Mouse (Mus musculus) adrenal gland, postnatal 25 days (tissue): ENCODE data around the gene Lrrc32. TPM values are rescaled to one million over a fixed set of nuclear protein-coding genes. Genes with fewer than 3 reads are reported as not detected.

ENCODE experiments used
- DNase-seq: peaks from one replicate; pipeline ENCODE4 v3.0.0; 2021; ENCODE audit warnings: mixed read lengths
- total RNA-seq: library from RNA; stranded (reverse); gene quantifications from 2 replicates; pipeline ENCODE4 v1.2.3, GENCODE M21; 2021

The Lrrc32 gene
- total RNA-seq, 1 experiment from 2014 or later, result 13.4 TPM

- DNase-seq, result no peak
These were observed 59.8 kb downstream of the Lrrc32 start for GRCm38 (mm10) chr7:98548839-98549238.

DNA sequence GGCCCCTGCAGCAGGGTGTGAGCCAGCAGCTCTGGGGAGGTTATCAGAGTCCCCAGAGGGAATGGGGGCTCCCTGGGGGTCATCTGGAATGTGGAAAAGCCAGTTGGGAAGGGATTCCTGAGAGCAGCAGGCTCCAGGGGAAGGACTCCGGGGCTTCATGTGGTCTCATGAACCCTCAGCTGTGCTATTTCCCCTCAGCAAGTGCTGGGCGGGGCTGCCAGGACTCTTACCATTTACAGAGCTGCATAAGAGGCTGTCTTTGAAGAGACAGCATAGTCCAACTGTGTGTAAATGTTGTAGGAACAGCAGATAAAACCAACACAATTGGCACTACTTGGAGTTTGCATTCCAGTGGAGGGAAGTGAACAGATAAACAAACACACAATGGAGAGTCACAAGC, 61.5 kb downstream of the Lrrc32 start:
- DNase-seq, result no peak

DNA sequence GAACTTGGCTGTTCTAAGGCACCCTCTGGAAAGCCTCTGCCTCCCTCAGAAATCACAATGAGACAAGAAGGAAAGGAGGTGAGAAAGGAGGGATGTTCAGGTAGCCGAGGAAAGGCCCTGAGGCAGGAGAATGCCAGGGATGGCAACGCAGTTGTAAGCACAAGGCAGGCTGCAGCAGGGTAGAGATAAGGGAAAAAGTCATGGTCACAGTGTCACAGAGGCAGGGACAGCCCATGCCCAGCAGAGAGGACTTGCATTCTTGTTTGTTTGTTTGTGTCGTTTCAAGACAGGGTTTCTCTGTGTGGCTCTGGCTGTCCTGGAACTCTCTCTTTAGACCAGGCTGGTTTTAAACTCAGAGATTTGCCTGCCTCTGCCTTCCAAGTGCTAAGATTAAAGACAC, 62.0 kb downstream of the Lrrc32 start:
- no peak for DNase-seq

Other genes starting within 250 kb of the Lrrc32 start
- gene Acer3, start 168.1 kb upstream of the Lrrc32 start, total RNA-seq, result 12.9 and 20.0 TPM in 2 replicates
- gene Tsku, start 128.0 kb upstream of the Lrrc32 start, total RNA-seq, result 22.9 and 40.6 TPM in 2 replicates
- not detected in 2 replicates for gene Gucy2d, start 48.9 kb upstream of the Lrrc32 start, total RNA-seq
- 40.4 and 46.4 TPM in 2 replicates for gene Emsy, start 167.5 kb downstream of the Lrrc32 start, total RNA-seq
- 68.2 and 76.1 TPM in 2 replicates for gene Thap12, start 213.8 kb downstream of the Lrrc32 start, total RNA-seq